Mouse (Mus musculus) heart, postnatal 0 days (tissue): ENCODE data around the gene Zfp446. TPM values are rescaled to one million over a fixed set of nuclear protein-coding genes. Genes with fewer than 3 reads are reported as not detected.
A peak's percentile ranks its signal among the peaks of the same experiment; 100 is the strongest.

Experiments used
- ATAC-seq: fragments of 200-750 bp; cut with Nextera tagmentation; 2 replicates; pipeline ENCODE4 v1.8.0; 2017; ENCODE audit warnings: low read depth, moderate number of reproducible peaks, moderate library complexity; ENCODE audit not compliant: insufficient read depth
- DNase-seq: peaks from one replicate; pipeline ENCODE4 v3.0.0-alpha.2; 2016; ENCODE audit warnings: low spot score
- H3K27ac ChIP-seq: fragments of 300-500 bp; sonication (generic); 2 replicates; pipeline ENCODE4 v1.5.1; 2014; ENCODE audit warnings: low read depth, mild to moderate bottlenecking
- H3K27me3 ChIP-seq: fragments of 300-500 bp; sonication (generic); 2 replicates; pipeline ENCODE4 v1.6.1; 2014; ENCODE audit warnings: low read length, mixed read lengths; ENCODE audit not compliant: control insufficient read depth, insufficient read depth
- H3K36me3 ChIP-seq: fragments of 300-500 bp; sonication (generic); replicated peaks from 2 replicates; pipeline ENCODE4 v1.6.1; 2014; ENCODE audit warnings: low read length, mixed read lengths; ENCODE audit not compliant: control insufficient read depth, insufficient read depth
- H3K4me1 ChIP-seq: fragments of 300-500 bp; sonication (generic); 2 replicates; pipeline ENCODE4 v1.6.1; 2014; ENCODE audit warnings: antibody characterized with exemption; ENCODE audit not compliant: control insufficient read depth, insufficient read depth
- H3K4me2 ChIP-seq: fragments of 300-500 bp; sonication (generic); 2 replicates; pipeline ENCODE4 v1.6.1; 2014; ENCODE audit warnings: low read depth, mild to moderate bottlenecking, low read length, moderate library complexity
- H3K4me3 ChIP-seq: fragments of 300-500 bp; sonication (generic); 2 replicates; pipeline ENCODE4 v1.5.1; 2014; ENCODE audit warnings: low read depth, low read length
- H3K9ac ChIP-seq: fragments of 300-500 bp; sonication (generic); replicated peaks from 2 replicates; pipeline ENCODE4 v1.6.1; 2014; ENCODE audit warnings: low read depth, low read length, mixed read lengths
- H3K9me3 ChIP-seq: fragments of 300-500 bp; sonication (generic); replicated peaks from 2 replicates; pipeline ENCODE4 v1.6.1; 2016; ENCODE audit warnings: low read length; ENCODE audit not compliant: control insufficient read depth
- CTCF ChIP-seq: IDR thresholded peaks from 2 replicates; pipeline ENCODE4 v1.5.1; 2016; ENCODE audit warnings: antibody characterized with exemption, control low read depth, low read depth
- EP300 ChIP-seq: IDR thresholded peaks from 2 replicates; pipeline ENCODE4 v1.6.1; 2016; ENCODE audit warnings: antibody characterized with exemption, low read depth
- WGBS: fragments of 180-500 bp; shearing (Covaris S2); extraction: QIAGEN DNeasy Blood & Tissue Kit; methylation state at CpG from one replicate; pipeline ENCODE4 v1.1.7; 2014; 5-methylcytosine and 5-hydroxymethylcytosine counted together
- polyA plus RNA-seq: library from polyadenylated mRNA; unstranded; fragments of >200 nt; fragmentation: Nextera tagmentation; extraction: Ambion mirVana; gene quantifications from 2 replicates; pipeline ENCODE4 v1.2.1, GENCODE M21; 2015
- total RNA-seq: library from RNA; depleted of rRNA; stranded (reverse); fragments of >200 nt; gene quantifications from 2 replicates; pipeline ENCODE4 v1.2.3, GENCODE M21; 2014; ENCODE audit warnings: low replicate concordance

Zfp446 gene
- total and polyA plus RNA-seq, 2 experiments from 2014 or later: 2.5 to 3.3 TPM

GRCm38 (mm10) chr7:13009143-13010004, 31.7 kb downstream of the Zfp446 start:
- Histone ChIP-seq H3K27ac (peak overlapping the region; percentile 90), H3K36me3 (peaks cover 35% of the 10 kb centered on the region), H3K4me3 (peak overlapping the region; percentile 73), H3K9ac (peak overlapping the region; percentile 64), H3K27me3 (no peaks in the 10 kb centered on the region), H3K4me2 (peak overlapping the region; percentile 80), H3K4me1 (peaks cover 6% of the 10 kb centered on the region), H3K9me3 (no peaks in the 10 kb centered on the region)
- TF ChIP-seq EP300 (no peak), CTCF (peak; percentile 79)
- ATAC-seq (peak; percentile 91), DNase-seq (peak; percentile 93)
- WGBS: under 1% methylated on average over 42 of the region's 42 CpGs

GRCm38 (mm10) chr7:13010005-13010908, 32.6 kb downstream of the Zfp446 start, which contains the start of gene Zbtb45:
TSS of gene Zbtb45 (minus strand) at chr7:13010034.
- no peaks in the 10 kb centered on the region for H3K9me3 ChIP-seq
- WGBS: 13% methylated on average over 26 of the region's 26 CpGs
- TF ChIP-seq CTCF (no peak), EP300 (no peak)
- H3K4me3 ChIP-seq: peak within 1 kb of the TSS; percentile 73
- H3K36me3 ChIP-seq: peaks cover 27% of the 10 kb centered on the region
- H3K4me1 ChIP-seq: peaks cover 6% of the 10 kb centered on the region
- peak within 1 kb of the TSS; percentile 80 for H3K4me2 ChIP-seq
- peak within 1 kb of the TSS; percentile 90 for H3K27ac ChIP-seq
- H3K27me3 ChIP-seq: no peaks in the 10 kb centered on the region
- peak within 1 kb of the TSS; percentile 64 for H3K9ac ChIP-seq
- ATAC-seq (no peak), DNase-seq (no peak)

GRCm38 (mm10) chr7:13013671-13014070, 36.0 kb downstream of the Zfp446 start:
- no peak overlapping the region for H3K4me3 ChIP-seq
- no peaks in the 10 kb centered on the region for H3K36me3 ChIP-seq
- ATAC-seq (no peak), DNase-seq (no peak)
- no peaks in the 10 kb centered on the region for H3K9me3 ChIP-seq
- H3K9ac ChIP-seq: no peak overlapping the region
- no peak overlapping the region for H3K4me2 ChIP-seq
- whole genome bisulfite sequencing: 53% methylated on average over 4 of the region's 4 CpGs
- TF ChIP-seq EP300 (no peak), CTCF (no peak)
- no peaks in the 10 kb centered on the region for H3K27me3 ChIP-seq
- H3K27ac ChIP-seq: no peak overlapping the region
- peaks cover 6% of the 10 kb centered on the region for H3K4me1 ChIP-seq

DNA sequence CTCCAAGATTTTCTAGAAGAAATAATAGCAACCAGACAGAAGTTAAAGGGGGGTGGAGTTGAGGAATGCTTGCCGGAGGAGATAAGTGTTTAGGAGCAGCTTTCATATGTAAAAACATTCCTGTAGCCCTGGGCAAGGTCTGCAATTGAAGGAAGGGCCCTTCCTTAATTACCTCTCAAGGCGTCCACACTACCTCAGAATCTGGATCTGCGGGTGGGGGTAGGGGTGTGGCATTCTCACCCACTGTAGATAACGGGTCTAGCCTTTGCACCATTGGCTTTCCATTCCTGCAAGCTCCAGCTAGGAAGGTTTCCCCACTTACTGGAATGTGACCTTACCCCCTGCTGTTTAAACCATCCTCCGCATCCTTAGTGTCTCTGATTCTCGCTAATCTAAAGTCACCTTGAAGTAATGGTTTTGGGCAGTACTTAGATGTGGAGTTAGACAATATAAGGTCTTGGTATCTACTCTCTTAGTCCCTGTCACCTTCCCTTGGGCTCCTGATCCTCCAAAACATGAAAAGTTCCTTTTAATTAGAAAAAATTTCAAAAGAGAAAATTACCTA, 36.7 kb downstream of the Zfp446 start:
- H3K27ac ChIP-seq: no peak overlapping the region
- no peak overlapping the region for H3K4me3 ChIP-seq
- no peak overlapping the region for H3K4me2 ChIP-seq
- 36% methylated on average over 6 of the region's 6 CpGs for WGBS
- no peaks in the 10 kb centered on the region for H3K27me3 ChIP-seq
- no peak overlapping the region for H3K9ac ChIP-seq
- DNase-seq (no peak), ATAC-seq (no peak)
- H3K9me3 ChIP-seq: no peaks in the 10 kb centered on the region
- H3K4me1 ChIP-seq: peaks cover 6% of the 10 kb centered on the region
- no peaks in the 10 kb centered on the region for H3K36me3 ChIP-seq
- TF ChIP-seq CTCF (no peak), EP300 (no peak)

DNA sequence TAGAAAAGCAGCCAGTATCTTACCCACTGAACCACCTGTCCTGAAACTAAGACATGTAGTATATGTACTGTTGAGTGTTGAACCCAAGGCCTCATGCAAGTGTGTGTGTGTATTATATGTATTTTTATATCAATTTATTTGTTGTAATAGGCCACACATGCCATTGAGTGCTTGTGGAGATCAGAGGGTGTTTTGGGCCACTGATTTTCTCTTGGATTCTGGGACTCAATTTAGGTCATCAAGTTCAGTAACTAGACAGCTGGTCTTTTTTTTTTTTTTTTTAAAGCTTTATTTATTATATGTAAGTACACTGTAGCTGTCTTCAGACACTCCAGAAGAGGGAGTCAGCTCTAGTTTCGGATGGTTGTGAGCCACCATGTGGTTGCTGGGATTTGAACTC, 37.6 kb downstream of the Zfp446 start:
- Histone ChIP-seq H3K27me3 (no peaks in the 10 kb centered on the region), H3K36me3 (no peaks in the 10 kb centered on the region), H3K9ac (no peak overlapping the region), H3K27ac (no peak overlapping the region), H3K4me1 (peaks cover 6% of the 10 kb centered on the region), H3K4me3 (no peak overlapping the region), H3K9me3 (no peaks in the 10 kb centered on the region), H3K4me2 (no peak overlapping the region)
- DNase-seq: no peak
- TF ChIP-seq CTCF: no peak
- no peak for TF ChIP-seq EP300
- ATAC-seq: no peak
- 77% methylated on average over 1 of the region's 1 CpGs for WGBS
